Mouse (Mus musculus) limb, embryonic 14.5 days (tissue): ENCODE measurements at regions not wholly inside any gene's neighbourhood (a gene's known extent, or its start where the extent isn't known, plus 50 kb on each side); places are given as distances from the start of the nearest gene placed in this dataset.

Source experiments
- ATAC-seq: fragments of 200-750 bp; cut with Nextera tagmentation; 2 replicates; pipeline ENCODE4 v1.8.0; 2017; ENCODE audit warnings: low read depth, moderate number of reproducible peaks, moderate TSS enrichment; ENCODE audit not compliant: low FRiP score
- DNase-seq: peaks from one replicate; pipeline ENCODE4 v3.0.0-alpha.2; 2015; ENCODE audit warnings: low spot score
- H3K27ac ChIP-seq: fragments of 300-500 bp; sonication (generic); replicated peaks from 2 replicates; pipeline ENCODE4 v1.5.1; 2014; ENCODE audit warnings: low read depth, mild to moderate bottlenecking, low read length, moderate library complexity, mixed read lengths
- H3K27me3 ChIP-seq: fragments of 300-500 bp; sonication (generic); 2 replicates; pipeline ENCODE4 v1.6.1; 2014; ENCODE audit warnings: low read length, mixed read lengths; ENCODE audit not compliant: control insufficient read depth, insufficient read depth
- H3K36me3 ChIP-seq: fragments of 300-500 bp; sonication (generic); 2 replicates; pipeline ENCODE4 v1.6.1; 2014; ENCODE audit warnings: mild to moderate bottlenecking, low read length, moderate library complexity, mixed read lengths; ENCODE audit not compliant: control insufficient read depth, insufficient read depth
- H3K4me1 ChIP-seq: fragments of 300-500 bp; sonication (generic); 2 replicates; pipeline ENCODE4 v1.6.1; 2014; ENCODE audit warnings: antibody characterized with exemption, low read length, mixed read lengths; ENCODE audit not compliant: control insufficient read depth, insufficient read depth
- H3K4me2 ChIP-seq: fragments of 300-500 bp; sonication (generic); replicated peaks from 2 replicates; pipeline ENCODE4 v1.6.1; 2014; ENCODE audit warnings: low read depth, mild to moderate bottlenecking, low read length, moderate library complexity; ENCODE audit not compliant: severe bottlenecking
- H3K4me3 ChIP-seq: fragments of 300-500 bp; sonication (generic); replicated peaks from 2 replicates; pipeline ENCODE4 v1.5.1; 2014; ENCODE audit warnings: low read length
- H3K9ac ChIP-seq: fragments of 300-500 bp; sonication (generic); 2 replicates; pipeline ENCODE4 v1.6.1; 2014; ENCODE audit warnings: mild to moderate bottlenecking, low read depth, low read length, moderate library complexity; ENCODE audit not compliant: severe bottlenecking
- H3K9me3 ChIP-seq: fragments of 300-500 bp; sonication (generic); 2 replicates; pipeline ENCODE4 v1.6.1; 2016; ENCODE audit warnings: low read length; ENCODE audit not compliant: control insufficient read depth
- POLR2A ChIP-seq: fragments of 200-500 bp; IDR thresholded peaks from 2 replicates; pipeline ENCODE4 v1.8.0; 2012; ENCODE audit warnings: inconsistent platforms, mild to moderate bottlenecking, moderate library complexity, borderline replicate concordance; ENCODE audit not compliant: insufficient read depth, insufficient read length; ENCODE audit errors: extremely low read depth
- WGBS: fragments of 180-500 bp; shearing (Covaris S2); extraction: QIAGEN DNeasy Blood & Tissue Kit; methylation state at CpG from one replicate; pipeline ENCODE4 v1.1.7; 2014; 5-methylcytosine and 5-hydroxymethylcytosine counted together

DNA sequence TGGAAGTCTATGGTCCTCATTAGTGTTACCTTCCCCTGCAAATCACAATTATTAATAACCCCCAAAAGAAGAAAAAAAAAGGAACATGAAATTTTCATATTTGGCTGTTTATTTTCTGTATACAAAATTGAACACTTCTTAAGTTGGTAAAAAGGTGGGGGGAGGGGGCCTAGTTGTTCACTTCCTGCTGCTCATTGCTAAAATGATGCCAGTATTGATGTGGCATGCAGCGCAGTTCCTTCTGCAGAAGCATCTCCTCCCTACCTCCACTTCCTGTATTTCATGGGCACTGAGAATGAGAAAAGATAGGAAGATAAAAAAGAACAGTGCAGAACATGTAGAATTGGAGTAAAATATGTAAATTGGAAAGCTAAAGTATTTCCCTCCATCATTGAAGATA is 465.5 kb upstream of the Gm765 start:
- no peaks in the 10 kb centered on the region for H3K36me3 ChIP-seq
- no peaks in the 10 kb centered on the region for H3K9me3 ChIP-seq
- no peak overlapping the region for H3K27ac ChIP-seq
- H3K9ac ChIP-seq = no peak overlapping the region
- no peak overlapping the region for H3K4me3 ChIP-seq
- DNase-seq (no peak), ATAC-seq (no peak)
- H3K4me2 ChIP-seq = no peak overlapping the region
- no peaks in the 10 kb centered on the region for H3K4me1 ChIP-seq
- H3K27me3 ChIP-seq = no peaks in the 10 kb centered on the region
- no peak for TF ChIP-seq POLR2A
- 95% methylated on average over 1 of the region's 1 CpGs for WGBS

DNA sequence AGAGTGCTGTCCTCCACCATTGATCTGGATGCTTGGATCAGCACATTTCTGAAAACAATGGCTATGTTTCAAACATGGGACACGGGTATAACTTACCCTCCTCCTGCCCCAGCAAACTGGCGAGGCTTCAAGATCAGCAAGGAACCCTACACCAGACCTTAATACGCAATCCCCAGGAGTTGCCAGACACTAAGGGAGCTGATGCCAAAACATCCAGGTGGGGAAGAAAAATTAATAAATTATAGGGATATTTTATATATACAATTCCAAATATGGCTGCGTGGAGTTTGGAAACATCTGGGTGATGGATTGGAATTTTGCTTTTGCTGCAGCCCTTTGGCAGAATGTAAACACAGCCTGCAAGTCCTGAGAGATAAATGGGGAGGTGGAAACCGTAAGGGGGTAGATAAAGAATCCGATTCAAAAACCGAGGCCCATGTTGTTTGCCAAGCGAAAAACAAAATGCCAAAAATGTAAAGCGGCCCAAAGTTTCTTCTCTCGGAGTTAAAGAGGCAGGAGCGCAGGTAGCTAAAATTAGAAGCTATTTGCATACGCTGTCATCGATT is 460.9 kb upstream of the Gm765 start:
- TF ChIP-seq POLR2A = no peak
- Histone ChIP-seq H3K4me1 (peaks cover 6% of the 10 kb centered on the region; the same call in 1 of the 2 replicates), H3K9me3 (no peaks in the 10 kb centered on the region), H3K4me2 (no peak overlapping the region), H3K27ac (0 out of 2 replicates have a peak overlapping the region, but pooled peaks have one; percentile 5), H3K36me3 (no peaks in the 10 kb centered on the region), H3K4me3 (no peak overlapping the region), H3K9ac (no peak overlapping the region), H3K27me3 (no peaks in the 10 kb centered on the region)
- ATAC-seq (no peak), DNase-seq (no peak)
- 78% methylated on average over 13 of the region's 13 CpGs for WGBS

DNA sequence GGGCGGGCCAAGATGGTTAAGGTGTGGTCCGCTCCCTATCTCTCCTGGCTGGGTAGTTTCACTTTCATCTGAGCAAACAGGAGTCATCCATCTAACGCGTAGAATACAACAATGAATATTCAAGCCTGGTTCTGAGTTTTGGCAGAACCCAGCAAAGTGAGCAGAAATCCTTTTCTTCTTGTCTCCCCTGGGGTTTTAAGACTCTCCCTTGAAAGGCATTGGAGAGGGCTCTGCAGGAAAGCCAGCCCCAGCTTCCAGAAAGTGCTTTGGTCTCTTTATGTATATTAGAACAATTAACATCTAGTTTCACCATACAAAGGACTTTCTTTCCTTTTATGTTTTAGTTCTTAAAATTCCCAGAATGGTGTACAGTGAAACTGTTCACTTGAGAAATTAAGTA is 458.5 kb upstream of the Gm765 start:
- 74% methylated on average over 4 of the region's 4 CpGs for WGBS
- H3K36me3 ChIP-seq = no peaks in the 10 kb centered on the region
- H3K27me3 ChIP-seq = no peaks in the 10 kb centered on the region
- no peaks in the 10 kb centered on the region for H3K9me3 ChIP-seq
- H3K27ac ChIP-seq = no peak overlapping the region
- no peak overlapping the region for H3K4me3 ChIP-seq
- DNase-seq (no peak), ATAC-seq (no peak)
- no peak overlapping the region for H3K4me2 ChIP-seq
- H3K9ac ChIP-seq = no peak overlapping the region
- H3K4me1 ChIP-seq = peaks cover 15% of the 10 kb centered on the region; the same call in 1 of the 2 replicates
- TF ChIP-seq POLR2A = no peak

DNA sequence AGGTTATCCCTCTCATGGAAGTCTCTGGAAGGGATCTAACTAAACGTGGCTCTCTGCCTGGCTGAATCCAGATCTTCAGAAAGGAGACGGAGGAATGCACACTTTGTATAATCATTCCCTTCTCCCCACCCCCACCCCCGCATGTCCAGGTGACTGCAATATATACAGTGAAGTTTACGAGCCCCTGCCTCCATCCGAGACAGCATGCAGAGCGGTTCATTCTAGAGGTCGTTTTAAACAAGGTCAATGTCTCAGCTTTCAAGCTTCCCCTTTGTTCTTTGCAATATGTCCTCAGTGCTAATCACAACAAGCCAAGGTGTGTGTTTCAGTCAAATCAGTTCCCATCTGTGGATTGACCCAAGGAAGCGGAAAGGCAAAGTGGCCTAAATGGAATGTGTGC is 457.5 kb upstream of the Gm765 start:
- 25% methylated on average over 8 of the region's 8 CpGs for WGBS
- no peak for TF ChIP-seq POLR2A

DNA sequence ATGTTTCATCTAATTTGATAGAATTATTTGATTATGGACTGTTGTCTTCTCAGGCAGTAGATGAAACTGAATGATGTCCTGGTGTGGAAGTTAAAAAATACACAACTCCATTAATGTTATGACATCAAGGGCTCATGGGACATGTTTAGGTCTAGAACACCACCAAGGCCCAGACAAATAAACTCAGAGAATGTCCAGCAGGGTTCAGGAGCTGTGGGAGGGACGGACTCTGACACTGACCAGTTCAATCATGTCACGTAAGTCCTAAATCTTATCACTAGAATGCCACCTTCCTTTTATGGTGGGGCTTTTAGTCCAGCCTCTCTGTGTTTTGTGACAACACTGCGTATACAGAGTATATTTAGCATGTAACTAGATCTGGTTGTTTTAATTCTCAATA is 455.2 kb upstream of the Gm765 start:
- Histone ChIP-seq H3K27ac (no peak overlapping the region), H3K4me2 (no peak overlapping the region), H3K27me3 (no peaks in the 10 kb centered on the region), H3K9me3 (no peaks in the 10 kb centered on the region), H3K9ac (no peak overlapping the region), H3K36me3 (no peaks in the 10 kb centered on the region), H3K4me1 (peaks cover 15% of the 10 kb centered on the region; the same call in 1 of the 2 replicates), H3K4me3 (no peak overlapping the region)
- ATAC-seq (no peak), DNase-seq (no peak)
- 78% methylated on average over 3 of the region's 3 CpGs for WGBS
- no peak for TF ChIP-seq POLR2A

More for the DNA sequence above, 457.5 kb upstream of the Gm765 start:
- H3K4me3 ChIP-seq = no peak overlapping the region
- no peak overlapping the region for H3K9ac ChIP-seq
- DNase-seq = no peak
- no peak for ATAC-seq
- H3K4me1 ChIP-seq = peaks cover 15% of the 10 kb centered on the region; the same call in 1 of the 2 replicates
- no peak overlapping the region for H3K4me2 ChIP-seq
- no peaks in the 10 kb centered on the region for H3K27me3 ChIP-seq
- no peaks in the 10 kb centered on the region for H3K9me3 ChIP-seq
- H3K27ac ChIP-seq = no peak overlapping the region
- H3K36me3 ChIP-seq = no peaks in the 10 kb centered on the region
